Mouse (Mus musculus): Measurements from ENCODE around the gene Pfkfb4. TPM values are rescaled to one million over a fixed set of nuclear protein-coding genes. Genes with fewer than 3 reads are reported as not detected.

Gene Pfkfb4
- total RNA-seq, 2 experiments from 2014 or later = 2.4 TPM

DNA sequence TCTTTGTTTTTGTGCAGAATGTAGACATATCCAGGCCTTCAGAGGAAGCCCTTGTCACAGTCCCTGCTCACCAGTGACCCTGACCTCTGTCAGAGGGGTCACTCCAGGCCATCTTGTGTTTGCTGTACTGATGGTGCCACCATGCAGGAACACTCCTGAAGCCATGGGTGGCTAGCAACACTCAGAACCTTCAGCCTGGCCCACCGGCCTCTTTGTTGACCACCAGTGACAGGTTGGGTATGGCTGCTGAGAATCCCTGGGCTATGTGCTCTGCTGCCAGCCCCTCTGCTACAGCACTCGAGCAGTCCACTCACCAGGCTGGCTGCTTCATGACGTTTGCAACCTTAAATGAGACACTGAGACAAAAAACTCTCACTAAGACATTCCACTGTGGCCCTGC, 38.7 kb downstream of the Pfkfb4 start:
- intact Hi-C loops (cut with DNase I) = no loop called here
- no peak for DNase-seq

DNA sequence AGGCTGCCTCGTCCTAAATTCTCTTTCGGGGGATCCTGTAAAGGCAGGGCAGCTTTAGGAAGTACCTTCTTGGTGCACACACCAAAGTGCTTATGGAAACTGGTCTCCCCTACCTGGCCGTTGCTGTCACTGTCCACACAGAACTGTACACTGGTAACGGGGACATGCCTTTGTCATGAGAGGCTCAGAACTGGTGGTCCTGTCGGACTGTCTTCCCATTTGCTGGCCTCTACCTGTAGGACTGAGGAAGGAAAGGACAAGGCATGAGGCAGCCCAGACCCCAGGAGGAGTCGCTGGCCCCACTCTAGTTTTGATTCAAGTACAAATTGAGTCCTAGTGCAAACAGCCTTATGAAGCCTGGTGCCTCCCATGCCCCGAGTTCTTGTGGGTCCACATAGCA, 39.4 kb downstream of the Pfkfb4 start:
- intact Hi-C loops (cut with DNase I) = no loop called here
- no peak for DNase-seq

DNA sequence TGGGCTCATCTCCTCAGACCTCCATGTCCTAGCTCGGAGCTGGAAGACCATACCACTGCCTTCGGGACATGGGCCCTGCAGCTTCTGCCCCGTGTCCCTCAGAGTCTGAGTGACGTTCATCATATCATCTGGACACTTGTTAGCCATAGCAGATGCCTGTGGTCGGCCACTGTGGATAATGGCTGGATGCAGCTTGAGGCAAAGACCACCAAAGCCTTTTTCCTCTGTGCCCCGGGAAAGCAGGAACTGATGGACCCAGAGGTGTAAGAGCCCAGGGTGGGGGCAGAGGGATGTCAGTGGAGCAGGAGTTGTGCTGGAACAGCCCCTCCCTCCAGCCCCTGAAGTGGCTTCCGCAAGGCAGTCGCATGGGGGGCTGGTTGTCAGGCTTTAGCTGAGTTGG, 40.1 kb downstream of the Pfkfb4 start:
- intact Hi-C loops (cut with DNase I) = no loop called here
- no peak for DNase-seq

DNA sequence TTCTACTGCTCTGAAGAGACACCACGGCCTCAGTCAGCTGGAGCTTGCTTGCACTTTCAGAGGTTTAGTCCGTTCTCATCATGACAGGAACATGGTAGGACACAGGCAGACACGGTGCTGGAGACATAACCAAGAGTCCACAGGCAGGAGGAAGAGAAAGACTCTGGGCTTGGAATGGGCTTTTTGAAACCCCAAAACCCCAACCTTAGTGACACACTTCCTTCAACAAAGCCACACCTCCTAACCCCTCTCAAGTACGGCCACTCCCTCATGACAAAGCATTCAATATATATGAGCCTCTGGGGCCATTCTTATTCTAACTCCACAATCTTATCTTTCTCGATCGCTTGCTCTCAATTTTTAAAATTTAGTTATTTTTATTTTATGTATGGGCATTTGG, 40.9 kb downstream of the Pfkfb4 start:
- no peak for DNase-seq
- intact Hi-C loops (cut with DNase I) = no loop called here

DNA sequence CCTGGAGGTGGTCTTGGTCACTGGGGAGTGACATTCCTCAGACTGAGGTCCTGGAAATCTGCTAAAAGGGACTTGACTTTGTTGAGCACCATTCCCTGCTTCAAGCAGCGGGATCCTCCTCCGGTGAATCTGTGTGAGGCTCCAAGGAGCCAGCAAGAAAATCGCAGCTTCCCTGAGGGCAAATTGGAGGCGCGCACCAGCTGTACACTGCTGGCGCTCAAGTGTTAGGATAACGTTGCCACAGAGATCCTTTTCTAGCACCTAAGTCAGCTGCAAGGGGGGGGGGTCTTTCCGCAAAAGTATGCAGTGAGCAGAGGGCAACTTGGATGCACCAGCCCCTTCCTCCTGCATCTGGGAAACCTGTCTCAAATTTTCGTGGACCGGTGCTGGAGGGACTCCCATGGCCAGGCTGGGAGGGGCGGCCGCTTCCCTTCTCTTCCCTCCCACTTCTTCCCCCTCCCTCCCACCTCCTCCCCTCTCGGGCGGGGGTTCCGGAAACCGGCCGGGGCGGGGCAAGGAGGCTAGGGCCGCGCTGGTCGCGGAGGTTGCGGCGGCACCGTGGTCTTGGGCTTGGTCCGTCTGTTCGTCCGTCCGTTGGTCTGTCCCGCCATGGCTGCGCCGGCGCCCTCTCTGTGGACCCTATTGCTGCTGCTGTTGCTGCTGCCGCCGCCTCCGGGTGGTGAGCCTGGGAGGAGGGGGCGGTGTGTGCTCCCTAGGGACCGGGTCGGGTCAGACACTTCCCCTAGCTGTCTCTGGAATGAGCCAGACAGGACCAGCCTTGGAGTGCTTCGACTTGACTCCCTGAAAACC, 46.7 kb downstream of the Pfkfb4 start, which contains the start of gene Shisa5:
Gene Shisa5, plus strand, starts transcription at position 480 of the 810 bp plus-strand sequence.
- peak; percentile 86 to 87 for DNase-seq
- intact Hi-C loops (cut with DNase I) = loop anchor here (1.0 to 5.0 kb wide), 2 partner anchors 21 to 36 kb away; partner anchors contain the start of gene Trex1

DNA sequence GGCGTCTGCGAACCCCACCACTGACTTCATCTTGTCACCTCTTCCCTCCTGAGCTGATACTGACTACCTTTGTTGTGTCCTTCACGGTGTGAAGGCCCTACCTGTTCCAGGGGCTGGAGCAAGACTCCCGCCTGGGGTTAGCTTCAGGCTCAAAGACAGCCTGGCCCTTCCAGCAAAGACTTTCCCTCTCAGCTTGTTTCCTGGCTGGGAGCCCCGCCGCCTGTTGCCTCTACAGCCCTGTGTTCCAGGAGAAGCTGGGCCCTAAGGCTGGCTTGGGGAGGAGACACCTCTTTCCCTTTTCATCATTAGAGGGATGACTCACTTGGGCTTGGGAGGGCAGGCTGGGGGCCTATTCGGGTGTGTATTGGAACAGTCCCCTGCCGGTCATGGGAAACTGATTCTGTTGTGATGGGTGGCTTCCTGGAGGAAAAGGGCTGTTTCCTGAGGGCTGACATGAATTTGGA, 47.4 kb downstream of the Pfkfb4 start:
- intact Hi-C loops (cut with DNase I) = loop anchor here (1.0 to 5.0 kb wide), 2 partner anchors 20 to 37 kb away; partner anchors contain the start of gene Trex1
- peak; percentile 67 to 72 for DNase-seq

DNA sequence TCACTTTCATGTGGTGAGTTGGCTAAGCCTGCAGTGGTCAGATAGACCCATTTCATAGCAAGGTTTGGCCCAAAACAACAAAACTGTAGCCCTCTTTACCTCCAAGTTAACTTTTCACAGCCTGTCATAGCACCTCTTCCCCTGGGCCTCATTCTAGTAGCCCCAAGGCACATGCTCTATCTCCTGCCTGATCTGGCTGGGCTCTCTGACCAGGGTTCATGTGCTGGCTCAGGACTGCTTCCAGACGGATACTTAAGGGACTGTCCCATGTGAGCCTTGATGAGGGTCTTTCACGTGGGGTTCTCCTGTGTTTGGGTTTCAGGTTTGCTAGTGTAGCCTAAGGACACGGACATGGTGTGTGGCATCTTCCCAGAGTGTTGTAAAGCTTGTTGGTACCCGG, 48.1 kb downstream of the Pfkfb4 start:
- intact Hi-C loops (cut with DNase I) = loop anchor here (5.0 kb wide), 1 partner anchor 37 kb away; no protein-coding TSS in a partner anchor

DNA sequence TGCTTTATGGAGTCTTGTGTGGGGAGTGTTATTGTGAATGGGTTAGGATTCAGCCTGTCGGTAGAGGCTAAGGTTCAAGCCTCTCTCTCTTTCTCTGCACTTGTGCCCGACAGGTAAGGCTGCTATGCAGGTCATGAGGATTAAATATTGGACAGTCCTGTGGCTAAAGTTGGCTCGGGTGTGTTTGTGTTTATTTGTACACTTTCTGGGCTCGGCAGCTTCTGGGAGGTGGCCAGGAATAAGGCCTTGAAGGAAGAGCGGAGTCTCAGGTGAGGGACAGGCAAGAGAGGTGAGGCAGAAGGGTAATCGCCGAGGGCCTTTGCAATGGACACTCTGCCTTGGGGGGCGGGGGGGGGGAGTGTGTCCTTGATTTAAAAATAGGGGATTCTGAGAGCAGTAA, 48.6 kb downstream of the Pfkfb4 start:
- intact Hi-C loops (cut with DNase I) = no loop called here
- no peak for DNase-seq

More for the DNA sequence above, 48.1 kb downstream of the Pfkfb4 start:
- DNase-seq = no peak

DNA sequence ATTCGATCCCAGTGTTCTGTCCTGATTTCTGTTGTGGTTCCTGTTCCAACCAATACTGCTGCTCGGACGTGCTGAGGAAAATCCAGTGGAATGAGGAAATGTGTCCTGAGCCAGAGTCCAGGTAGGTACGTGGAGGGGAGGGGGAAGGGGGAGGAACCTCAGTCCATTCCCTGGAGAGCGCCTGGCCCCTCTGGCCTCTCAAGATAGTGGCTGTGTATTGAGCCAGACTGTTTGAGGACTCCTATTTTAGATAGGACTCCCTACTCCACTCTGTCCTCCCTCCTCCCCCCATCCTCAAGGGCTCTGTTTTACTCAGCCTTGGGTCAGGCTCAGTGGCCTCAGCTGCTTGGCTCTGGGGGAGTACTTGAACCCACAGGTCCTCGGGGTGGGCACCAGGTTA, 49.3 kb downstream of the Pfkfb4 start:
- DNase-seq = no peak
- intact Hi-C loops (cut with DNase I) = no loop called here

DNA sequence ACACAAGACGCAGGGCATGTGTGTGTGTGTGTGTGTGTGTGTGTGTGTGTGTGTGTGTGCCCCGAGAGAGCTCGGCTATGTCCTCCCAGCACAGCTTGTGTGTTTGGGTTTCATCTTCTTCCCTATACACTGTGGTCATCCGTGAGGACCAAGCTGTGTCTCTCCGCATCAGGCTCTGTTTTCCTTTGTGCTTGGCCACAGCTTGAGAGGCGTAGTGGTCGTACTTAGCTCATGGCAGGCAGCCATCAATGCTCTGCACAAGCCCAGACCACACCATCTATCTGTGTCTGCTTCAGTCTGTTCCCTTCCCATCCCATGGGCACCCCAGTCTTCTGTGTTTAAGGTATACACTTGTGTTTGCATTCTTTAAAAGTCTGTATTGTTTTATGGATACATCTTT, 49.8 kb downstream of the Pfkfb4 start:
- DNase-seq = no peak
- intact Hi-C loops (cut with DNase I) = no loop called here

DNA sequence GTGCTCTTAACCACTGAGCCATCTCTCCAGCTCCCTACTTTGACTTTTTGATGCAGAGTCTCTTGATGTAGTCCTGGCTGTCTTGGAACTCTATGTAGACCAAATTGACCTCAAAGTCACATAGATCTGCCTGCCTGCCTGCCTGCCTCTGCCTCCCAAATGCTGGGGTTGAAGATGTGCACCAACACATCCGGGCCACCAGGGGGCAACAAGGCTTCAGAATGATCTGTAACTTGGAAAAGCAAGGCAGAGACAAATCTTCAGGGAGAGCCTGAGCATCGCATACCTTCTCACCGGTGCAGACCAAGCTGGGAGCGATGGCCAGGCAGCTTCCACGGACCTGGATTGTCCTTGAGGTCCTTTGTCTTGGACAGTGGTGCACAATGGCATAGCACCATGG, 54.7 kb downstream of the Pfkfb4 start:
- intact Hi-C loops (cut with DNase I) = no loop called here
- DNase-seq = peak; percentile 61 to 76

DNA sequence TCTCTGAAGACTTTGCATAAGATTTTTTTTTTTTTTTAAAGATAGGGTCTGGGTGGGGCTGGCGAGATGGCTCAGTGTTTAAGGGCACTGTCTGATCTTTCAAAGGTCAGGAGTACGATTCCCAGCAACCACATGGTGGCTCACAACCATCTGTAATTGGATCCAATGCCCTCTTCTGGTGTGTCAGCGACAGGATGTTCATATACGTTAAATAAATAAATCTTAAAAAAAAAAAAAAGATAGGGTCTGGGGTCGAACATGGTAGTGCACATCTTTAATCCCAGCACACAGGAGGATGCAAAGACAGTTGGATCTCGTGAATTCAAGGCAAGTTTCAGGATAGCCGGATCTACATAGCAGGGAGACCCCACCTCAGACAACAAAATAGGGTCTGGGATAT, 57.7 kb downstream of the Pfkfb4 start:
- DNase-seq = no peak
- intact Hi-C loops (cut with DNase I) = no loop called here

DNA sequence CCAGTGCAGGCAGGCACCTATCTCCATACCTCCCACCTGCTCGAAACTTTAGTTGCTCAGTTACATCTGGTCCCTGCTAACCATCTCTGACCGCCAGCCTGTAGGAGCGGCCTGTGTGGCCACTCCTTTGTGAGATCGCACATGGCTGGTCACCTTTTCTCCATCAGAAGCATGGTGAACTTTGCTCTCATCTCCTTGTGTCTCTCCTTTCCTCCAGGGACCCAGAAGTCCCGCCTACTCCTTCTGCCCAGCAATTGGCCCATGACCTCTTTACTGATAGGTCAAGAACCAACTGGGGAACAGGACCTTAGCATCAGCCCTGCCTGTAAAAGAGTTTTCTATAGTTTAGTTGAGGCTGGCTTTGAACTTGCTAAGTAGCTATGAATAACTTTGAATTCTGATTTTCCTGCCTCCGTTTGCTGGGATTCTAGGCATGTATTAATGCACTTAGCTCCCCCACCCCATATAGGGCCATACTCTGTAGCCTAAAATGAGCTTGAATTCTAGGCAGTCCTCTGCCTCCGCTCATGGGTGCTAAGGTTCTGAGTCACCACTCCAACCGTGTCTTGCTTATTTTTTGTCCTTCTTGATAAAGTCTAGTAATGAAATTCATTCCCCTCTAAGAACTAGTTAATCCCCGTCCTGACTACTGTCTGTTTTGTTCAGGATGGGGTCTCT, 58.6 kb downstream of the Pfkfb4 start:
- intact Hi-C loops (cut with DNase I) = no loop called here
- no peak for DNase-seq

DNA sequence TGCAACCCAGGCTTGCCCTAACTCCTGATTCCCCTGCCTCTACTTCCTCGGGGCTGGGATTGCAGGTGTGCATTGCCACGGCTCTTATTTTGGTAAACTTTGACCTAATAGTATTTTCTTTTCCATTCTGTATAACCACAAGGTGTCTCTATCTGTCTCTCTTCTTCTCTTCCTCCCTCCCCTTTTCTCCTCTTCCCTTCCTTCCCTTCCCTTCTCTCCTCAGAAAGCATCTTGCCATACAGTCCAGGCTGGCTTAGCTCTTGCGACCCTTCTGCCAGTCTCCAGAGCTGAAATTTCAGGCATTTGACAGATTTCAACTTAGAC, 59.1 kb downstream of the Pfkfb4 start:
- intact Hi-C loops (cut with DNase I) = no loop called here
- no peak for DNase-seq

DNA sequence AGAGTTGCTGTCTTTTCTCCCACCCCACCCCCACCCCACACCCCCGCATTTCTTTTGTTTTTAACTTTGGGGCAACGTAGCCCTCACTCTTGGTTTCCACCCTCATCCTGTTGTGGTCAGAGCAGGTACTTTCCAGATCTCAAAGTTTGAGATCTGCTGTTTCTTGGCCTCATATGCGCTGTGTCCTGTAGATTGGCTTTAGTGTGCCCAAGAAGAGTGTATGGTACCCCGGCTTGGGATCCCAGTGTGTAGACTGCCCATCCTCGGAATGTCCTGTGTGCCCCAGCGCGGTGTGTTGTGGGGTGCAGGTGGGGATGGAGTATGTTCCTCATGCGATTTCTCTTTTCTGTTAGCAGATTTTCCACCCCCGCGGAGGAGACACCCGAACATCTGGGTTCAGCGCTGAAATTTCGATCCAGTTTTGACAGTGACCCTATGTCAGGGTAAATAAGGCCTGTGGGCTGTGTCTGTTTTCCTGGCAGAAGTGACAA, 59.5 kb downstream of the Pfkfb4 start:
- DNase-seq = no peak
- intact Hi-C loops (cut with DNase I) = no loop called here

DNA sequence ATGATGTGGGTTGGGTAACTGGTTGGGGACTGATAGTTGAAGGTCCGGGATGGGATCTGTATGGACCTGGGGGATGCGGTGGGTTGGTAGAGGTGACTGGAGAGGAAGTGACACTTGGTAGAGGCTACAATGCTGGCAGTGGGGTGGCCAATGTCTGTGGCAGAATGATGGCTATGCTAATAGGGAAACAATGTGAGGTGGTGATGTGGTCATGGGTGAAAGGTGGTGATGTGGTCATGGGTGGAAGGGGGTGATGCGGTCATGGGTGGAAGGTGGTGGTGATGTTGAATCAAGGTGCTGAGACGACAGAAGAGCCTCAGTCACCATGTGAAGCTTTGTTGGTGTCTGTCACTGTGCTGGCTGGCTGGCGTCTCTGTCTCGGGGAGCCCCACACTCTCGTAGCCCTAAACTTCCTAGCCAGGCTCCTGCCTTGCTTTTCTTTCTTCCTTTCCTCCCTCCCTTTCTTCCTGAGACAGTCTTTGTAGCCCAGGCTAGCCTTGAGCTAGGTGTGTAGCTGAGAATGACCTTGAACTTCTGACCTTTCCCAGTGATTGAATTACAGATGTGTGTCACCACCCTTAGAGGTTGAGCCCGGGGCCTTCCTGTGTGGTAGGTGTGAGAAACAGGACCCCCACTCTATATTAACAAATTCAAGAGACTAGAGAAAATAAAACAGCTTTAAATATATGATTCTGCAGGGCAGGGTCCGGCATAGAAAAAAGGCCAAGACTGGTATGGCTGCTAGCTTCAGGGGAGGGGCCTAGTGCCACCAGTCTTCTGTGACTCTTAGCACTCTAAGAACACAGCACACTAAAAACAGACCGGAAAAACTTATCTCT, 60.3 kb downstream of the Pfkfb4 start:
- intact Hi-C loops (cut with DNase I) = no loop called here

DNA sequence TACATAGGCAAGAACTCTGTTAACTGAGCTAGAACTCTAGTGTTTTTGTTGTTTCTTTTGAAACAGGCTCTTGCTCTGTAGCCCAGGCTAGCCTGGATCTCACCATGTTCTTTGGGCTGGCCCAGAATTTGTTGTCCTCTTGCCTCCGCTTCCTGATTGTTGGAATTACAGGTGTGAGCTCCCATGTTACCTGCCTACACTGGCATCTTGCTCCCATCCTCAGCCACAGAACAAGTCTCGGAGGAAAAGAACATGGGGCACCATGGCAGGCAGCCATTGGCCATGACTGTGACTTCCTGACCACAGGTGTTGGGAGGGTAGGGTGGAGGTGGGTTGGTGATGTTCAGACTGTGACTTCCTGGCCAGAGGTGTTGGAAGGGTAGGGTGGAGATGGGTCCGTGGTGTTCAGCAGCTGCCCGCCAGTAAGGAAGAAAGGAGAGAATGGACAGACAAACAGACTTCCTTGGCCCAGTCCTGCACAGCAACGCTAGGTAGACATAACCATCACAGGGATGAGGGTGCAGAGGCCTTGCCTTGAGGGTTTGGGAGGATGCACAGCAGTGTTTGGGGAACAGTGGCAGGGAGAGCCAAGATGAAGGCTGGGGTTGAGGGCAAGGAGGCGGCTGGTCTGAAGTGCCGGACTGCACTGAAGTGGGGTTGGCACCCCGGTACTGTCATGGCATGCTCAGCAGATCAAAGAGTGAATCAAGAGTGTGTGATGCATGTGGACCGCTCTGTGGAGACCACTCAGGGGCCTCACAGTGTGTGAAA, 61.1 kb downstream of the Pfkfb4 start:
- intact Hi-C loops (cut with DNase I) = no loop called here
- DNase-seq = no peak

More for the DNA sequence above, 60.3 kb downstream of the Pfkfb4 start:
- no peak for DNase-seq

DNA sequence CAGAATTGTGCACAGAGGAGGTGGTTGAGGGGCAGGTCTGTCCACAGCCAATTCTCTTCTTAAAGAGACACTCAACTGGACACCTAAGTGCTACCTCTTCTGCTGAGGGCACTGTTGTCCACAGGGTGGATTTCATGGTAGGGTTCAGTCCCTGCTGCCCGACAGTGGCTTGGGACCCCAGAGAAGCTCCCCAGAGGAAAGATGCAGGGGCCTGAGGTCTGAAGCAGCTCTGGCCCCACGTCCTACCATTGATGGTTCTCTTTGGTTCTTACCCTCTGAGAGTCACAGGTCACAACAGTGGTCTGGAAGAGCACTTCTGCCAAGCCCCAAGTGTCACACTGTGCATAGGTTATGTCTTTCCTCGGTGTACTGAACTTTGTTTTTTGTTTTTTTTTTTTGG, 61.8 kb downstream of the Pfkfb4 start:
- intact Hi-C loops (cut with DNase I) = no loop called here
- DNase-seq = no peak

DNA sequence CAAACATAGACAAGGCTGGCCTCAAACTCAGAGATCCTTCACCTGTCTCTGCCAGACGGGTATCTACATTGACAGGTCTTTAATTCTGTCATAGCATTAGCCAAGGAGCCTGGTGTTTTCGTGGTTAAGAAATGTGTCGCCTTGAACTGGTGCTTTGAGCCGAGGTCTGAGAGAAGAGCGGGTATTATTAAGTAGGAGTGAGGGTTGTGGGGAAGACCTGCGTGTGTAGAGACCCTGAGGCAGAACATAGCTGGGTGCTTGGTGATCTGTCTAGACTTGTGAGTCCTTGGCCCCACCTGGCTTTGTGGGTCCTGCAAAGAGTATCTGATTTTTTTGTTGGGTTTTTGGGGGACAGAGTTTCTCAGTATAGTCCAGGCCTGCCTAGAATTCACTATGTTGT, 62.3 kb downstream of the Pfkfb4 start:
- intact Hi-C loops (cut with DNase I) = no loop called here
- no peak for DNase-seq

DNA sequence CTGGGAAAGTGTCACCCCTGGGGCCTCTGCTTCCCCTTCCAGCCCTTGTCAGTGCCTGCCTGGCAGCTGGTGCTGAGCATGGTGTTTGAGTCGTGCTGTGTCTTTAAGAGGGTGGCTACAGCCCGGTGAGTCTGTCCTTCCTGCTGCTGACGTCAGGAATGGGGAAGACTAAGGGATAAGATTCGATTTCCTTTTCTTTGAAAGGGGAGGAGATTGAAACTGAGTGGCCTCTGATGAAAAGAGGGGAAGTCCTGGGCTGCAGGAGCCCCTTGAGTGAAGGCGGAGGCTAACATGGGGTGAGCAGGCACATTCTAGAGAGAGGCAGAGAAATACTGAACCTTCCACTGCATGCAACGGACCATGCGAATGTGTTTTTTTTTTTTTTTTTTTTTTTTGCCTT, 63.1 kb downstream of the Pfkfb4 start:
- DNase-seq = peak; percentile 75 to 77
- intact Hi-C loops (cut with DNase I) = no loop called here

All from heart, postnatal 10 days (tissue).